Mouse (Mus musculus) liver, embryonic 14.5 days (tissue): ENCODE data around the gene Spata21.

ENCODE experiments used
- CTCF ChIP-seq: IDR thresholded peaks from 2 replicates; pipeline ENCODE4 v1.5.1; 2016; ENCODE audit warnings: antibody characterized with exemption, low read depth, control low read depth
- EP300 ChIP-seq: IDR thresholded peaks from 2 replicates; pipeline ENCODE4 v1.6.1; 2016; ENCODE audit warnings: antibody characterized with exemption, low read depth

DNA sequence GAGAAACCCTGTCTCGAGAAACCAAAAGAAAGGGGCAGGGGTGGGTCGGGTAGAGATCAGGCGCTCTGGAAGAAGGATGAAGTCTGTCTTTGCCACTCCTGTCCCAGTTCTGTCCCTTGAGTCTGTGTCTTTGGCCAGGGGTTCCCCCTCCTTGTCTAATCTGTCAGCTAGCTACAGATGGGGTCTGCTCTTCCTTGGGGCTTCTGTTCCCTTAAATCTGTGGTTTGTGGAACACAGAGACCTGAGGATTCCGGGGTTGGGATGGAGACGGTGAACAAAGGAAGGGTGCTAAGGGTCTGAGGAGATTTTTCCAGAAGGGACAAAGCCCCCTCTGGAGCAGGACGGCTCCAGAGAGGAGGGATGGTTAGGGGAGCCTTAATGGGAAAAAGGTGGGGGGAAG, at the start of gene Spata21:
- no peak for TF ChIP-seq CTCF
- TF ChIP-seq EP300, result no peak
